Mouse (Mus musculus): Measurements from ENCODE around the gene Guca2a.

GRCm38 (mm10) chr4:119633342-119633741, 4.2 kb upstream of the Guca2a start:
- TF ChIP-seq CTCF (IDR thresholded peaks at IDR 0.05; ENCODE audit: low read depth, low read length) (no peak), POLR2A (IDR thresholded peaks at IDR 0.05; ENCODE audit: borderline replicate concordance, low read depth, low read length) (no peak)
